Mouse (Mus musculus) right cerebral cortex, postnatal 10 days (tissue): Measurements from ENCODE around the gene Gm49368.

Experiments
- DNase-seq, 2 experiments: peaks; one replicate each; pipeline ENCODE4 v3.0.0; 2021; ENCODE audit warnings: low spot score in 2 of 2

The Gm49368 gene

GRCm38 (mm10) chr7:128057860-128058259 is 4.6 kb upstream of the Gm49368 start:
- no peak for DNase-seq

DNA sequence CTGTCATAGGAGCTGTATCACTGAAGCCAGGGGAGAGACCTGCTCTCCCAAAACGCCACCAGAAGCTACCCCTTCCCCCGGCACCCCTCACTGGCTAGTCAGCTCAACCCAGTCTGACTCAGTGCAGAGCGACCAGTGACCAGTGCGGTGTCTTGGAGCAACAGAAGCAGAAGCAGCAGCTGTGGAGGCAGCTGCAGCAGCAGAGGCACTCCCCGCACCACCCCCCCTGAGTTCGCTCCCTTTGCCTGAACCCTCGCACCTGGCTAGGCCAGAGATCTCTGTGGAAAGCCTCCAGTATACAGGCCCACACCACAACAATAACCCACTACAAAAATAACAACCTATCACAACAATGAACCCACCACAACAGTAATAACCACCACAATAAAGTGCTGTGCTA is 3.9 kb upstream of the Gm49368 start:
- peak; percentile 27 to 34 for DNase-seq

- no peak for DNase-seq
These were observed 3.4 kb upstream of the Gm49368 start for GRCm38 (mm10) chr7:128059091-128059490.

GRCm38 (mm10) chr7:128063211-128063781 is 813 bp downstream of the Gm49368 start:
- no peak for DNase-seq

DNA sequence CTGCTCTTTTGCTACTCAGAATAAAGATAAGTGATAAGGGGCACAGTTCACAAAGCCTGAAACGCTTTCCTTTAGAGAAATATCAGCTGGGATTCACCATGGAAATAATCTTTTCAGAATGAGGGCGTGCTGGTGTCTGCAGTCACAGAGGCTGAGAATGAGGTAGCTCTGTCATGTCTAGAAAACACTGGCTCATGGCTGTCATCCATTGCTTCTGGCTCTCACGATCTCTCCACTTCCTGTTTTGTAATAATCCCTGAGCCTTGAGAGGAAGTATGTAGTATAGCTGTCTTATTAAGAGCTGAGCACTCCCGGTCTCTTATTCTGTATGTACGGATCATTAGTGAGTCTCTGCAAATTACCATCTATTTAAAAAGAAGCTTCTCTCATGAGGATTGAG is 3.1 kb downstream of the Gm49368 start:
- no peak for DNase-seq

- DNase-seq: peak in 1 of 2 experiments; percentile 41
These were observed 5.4 kb downstream of the Gm49368 start for GRCm38 (mm10) chr7:128067847-128068246.

- no peak for DNase-seq
These were observed 7.4 kb downstream of the Gm49368 start for GRCm38 (mm10) chr7:128069844-128070243.

DNA sequence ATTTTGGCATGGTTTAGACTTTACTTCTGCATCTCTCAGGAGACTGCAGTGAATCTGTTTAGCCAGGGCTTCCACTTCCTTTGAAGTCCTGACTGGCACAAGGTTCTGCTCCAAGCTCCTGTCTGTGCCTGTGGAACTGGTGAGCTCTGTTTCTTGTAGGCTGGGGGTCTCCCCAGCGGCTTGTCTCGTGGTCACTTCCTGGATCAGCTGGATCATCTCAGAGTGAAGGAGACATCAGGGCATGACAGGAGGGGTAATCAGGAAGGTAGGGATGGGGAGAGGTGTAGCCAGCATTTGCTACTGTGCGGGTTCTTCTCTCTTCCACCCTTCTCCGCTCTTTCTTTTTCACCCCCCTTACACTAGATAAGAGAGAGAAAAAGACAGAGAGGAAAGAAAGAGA is 9.3 kb downstream of the Gm49368 start:
- no peak for DNase-seq

- no peak for DNase-seq
These were observed 17.5 kb downstream of the Gm49368 start for GRCm38 (mm10) chr7:128080012-128080411.

DNA sequence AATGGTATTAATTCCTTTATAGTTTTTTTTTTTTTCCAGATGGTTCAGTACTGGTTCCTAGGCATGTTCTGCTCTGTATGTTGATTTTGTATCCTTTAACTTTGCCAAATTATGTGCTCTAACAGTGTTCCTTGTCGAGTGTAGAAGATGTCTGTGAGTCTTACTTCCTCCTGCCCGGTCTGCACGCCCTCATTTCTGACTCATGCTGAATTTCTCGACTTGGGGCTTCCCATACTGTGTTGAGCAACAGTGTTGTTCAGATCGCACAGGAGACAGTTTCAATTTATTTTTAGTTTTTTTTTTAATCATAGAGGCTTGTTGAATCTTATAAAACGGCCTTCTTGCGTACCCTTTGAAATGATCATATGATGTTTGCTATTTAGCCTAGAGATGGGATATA is 26.7 kb downstream of the Gm49368 start:
- DNase-seq: no peak

- DNase-seq: no peak
These were observed 35.7 kb downstream of the Gm49368 start for GRCm38 (mm10) chr7:128098135-128098534.

DNA sequence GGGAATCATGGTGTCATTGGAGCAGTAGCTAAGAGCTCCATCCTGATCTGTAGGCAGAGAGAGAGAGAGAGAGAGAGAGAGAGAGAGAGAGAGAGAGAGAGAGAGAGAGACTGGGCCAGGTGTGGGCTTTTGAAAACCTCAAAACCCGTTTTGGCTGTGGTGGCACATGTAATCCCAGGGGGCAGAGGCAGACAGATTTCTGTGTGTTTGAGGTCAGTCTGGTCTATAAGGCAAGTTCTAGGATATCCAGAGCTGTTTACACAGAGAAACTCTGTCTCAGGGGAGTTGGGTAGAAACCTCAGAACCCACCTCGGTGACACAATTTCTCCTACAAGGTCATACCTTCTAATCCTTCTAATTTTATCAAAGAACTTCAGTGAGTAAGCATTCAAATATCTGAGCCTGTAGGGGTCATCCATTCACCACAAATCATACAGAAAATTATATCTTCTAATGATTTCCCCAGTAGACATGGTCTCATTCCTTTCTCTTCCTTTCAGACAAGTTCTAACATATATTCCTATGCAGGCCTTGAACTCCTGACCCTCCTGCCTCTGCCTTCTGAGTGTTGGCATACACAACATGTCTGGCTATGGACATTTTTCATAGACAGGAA is 38.4 kb downstream of the Gm49368 start:
- DNase-seq: no peak

DNA sequence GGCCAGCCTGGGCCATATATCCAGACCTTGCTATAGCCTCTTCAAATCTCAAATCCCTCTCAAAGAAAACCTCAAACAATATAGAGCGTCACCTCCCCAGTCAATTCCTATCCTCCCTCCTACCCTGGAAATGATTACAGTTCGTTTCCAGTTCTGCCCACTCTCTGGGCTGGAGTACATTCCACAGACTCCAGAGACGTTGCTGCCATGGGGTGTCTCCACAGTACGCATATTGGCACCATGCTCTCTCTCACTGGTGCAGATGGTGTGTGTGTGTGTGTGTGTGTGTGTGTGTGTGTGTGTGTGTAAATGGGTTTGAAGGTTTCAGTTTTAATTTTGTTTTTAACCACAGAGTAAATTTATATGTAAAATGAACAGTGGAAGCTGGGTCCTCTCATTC is 42.8 kb downstream of the Gm49368 start:
- DNase-seq: peak; percentile 69 to 85

- no peak for DNase-seq
These were observed 45.0 kb downstream of the Gm49368 start for GRCm38 (mm10) chr7:128107462-128107861.

GRCm38 (mm10) chr7:128110314-128110713 is 47.8 kb downstream of the Gm49368 start:
- peak in 1 of 2 experiments; percentile 1 for DNase-seq

- DNase-seq: peak in 1 of 2 experiments; percentile 9
These were observed 49.6 kb downstream of the Gm49368 start for GRCm38 (mm10) chr7:128112131-128112530.

- DNase-seq: peak; percentile 12 to 14
These were observed 52.1 kb downstream of the Gm49368 start for GRCm38 (mm10) chr7:128114371-128115105.

- peak; percentile 4 to 13 for DNase-seq
These were observed 52.9 kb downstream of the Gm49368 start for GRCm38 (mm10) chr7:128115211-128115958.

- DNase-seq: peak in 1 of 2 experiments; percentile 3
These were observed 53.9 kb downstream of the Gm49368 start for GRCm38 (mm10) chr7:128116396-128116795.

DNA sequence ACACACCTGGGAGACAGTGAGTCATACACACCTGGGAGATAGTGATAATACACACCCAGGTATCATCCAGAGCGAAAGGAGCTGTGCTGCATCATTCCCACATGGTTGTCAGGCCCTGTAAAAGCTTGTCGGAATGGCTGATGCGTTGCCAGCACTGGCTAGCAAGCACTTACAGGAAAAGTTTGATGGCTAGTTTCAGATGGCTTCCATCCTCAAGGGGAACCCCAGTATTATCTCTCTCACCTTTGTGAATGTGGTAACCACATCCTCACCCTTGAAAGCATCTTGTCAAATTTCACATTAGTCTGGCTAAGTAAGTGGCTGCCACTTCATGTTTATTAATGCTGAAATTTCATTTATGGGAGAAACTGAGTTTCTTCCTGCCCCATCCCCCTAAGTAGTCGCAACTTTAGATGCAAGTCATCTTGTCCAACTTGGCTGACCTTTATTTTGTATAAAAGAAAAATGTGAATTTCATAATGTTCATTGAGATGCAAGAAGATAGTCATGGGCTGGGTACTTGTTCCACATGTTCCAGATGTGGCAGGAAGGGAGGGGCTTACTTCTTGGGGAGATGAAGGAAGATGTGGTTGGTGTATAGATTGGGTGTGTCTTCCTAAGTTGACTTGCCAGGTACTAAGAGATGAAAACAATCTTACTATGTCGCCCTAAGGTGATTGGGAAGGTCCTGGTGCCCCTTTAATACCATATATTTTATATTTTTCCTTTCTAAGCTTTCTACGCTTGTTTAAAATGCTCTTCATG is 57.4 kb downstream of the Gm49368 start:
- DNase-seq: no peak
